Mouse (Mus musculus) small intestine, adult 2 months (tissue): ENCODE measurements at regions not wholly inside any gene's neighbourhood (a gene's known extent, or its start where the extent isn't known, plus 50 kb on each side); places are given as distances from the start of the nearest gene placed in this dataset.
"Not testable (repeated sequence)": the region's sequence is repeated elsewhere in the genome, so short reads cannot be mapped to it uniquely, and the experiment has no call there.

Experiments
- H3K27ac ChIP-seq: fragments of 200-500 bp; 2 replicates; pipeline ENCODE4 v1.5.1; 2012; ENCODE audit warnings: low read depth, low read length, control low read depth, inconsistent platforms; ENCODE audit not compliant: insufficient read depth
- H3K27me3 ChIP-seq: fragments of 200-500 bp; 2 replicates; pipeline ENCODE4 v1.6.1; 2012; ENCODE audit warnings: mild to moderate bottlenecking, moderate library complexity, low read length, inconsistent platforms; ENCODE audit not compliant: control insufficient read depth, insufficient read depth
- H3K36me3 ChIP-seq: fragments of 200-500 bp; 2 replicates; pipeline ENCODE4 v1.6.1; 2012; ENCODE audit warnings: mild to moderate bottlenecking, low read length, control low read depth, inconsistent platforms; ENCODE audit not compliant: control insufficient read depth, insufficient read depth
- H3K4me1 ChIP-seq: fragments of 200-500 bp; 2 replicates; pipeline ENCODE4 v1.6.1; 2012; ENCODE audit warnings: low read length, inconsistent platforms, mixed read lengths; ENCODE audit not compliant: control insufficient read depth, insufficient read depth, insufficient read length
- H3K4me3 ChIP-seq: fragments of 200-500 bp; 2 replicates; pipeline ENCODE4 v1.5.1; 2012; ENCODE audit warnings: low read depth, mild to moderate bottlenecking, control low read depth, inconsistent platforms, low read length, moderate library complexity
- WGBS: fragments of 180-500 bp; shearing (Covaris S2); methylation state at CpG from one replicate; pipeline ENCODE4 v1.1.7; 2018; 5-methylcytosine and 5-hydroxymethylcytosine counted together

DNA sequence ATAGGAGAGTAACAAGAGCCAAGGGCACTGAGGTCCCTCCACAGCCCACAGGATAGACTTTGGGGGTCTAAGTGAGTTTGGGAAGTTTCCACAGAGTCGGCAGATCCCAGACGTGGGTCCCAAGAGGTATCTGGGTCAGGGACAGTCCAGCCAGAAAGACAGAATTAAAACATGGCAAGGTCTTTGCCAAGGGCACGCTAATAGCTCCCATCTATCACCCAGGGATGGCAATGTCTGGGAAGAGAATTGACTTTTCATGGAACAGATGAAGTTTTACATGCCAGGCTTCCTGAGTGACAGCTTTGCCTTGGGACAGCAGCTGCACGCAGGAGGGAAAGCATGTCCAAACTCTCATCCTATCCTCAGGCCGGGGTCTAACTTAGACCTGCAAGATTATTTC is 563.5 kb downstream of the Gm10330 start:
- H3K27me3 ChIP-seq, H3K4me1 ChIP-seq, H3K36me3 ChIP-seq, H3K4me3 ChIP-seq, H3K27ac ChIP-seq: not testable (repeated sequence)
- WGBS: 72% methylated on average over 2 of the region's 5 CpGs

DNA sequence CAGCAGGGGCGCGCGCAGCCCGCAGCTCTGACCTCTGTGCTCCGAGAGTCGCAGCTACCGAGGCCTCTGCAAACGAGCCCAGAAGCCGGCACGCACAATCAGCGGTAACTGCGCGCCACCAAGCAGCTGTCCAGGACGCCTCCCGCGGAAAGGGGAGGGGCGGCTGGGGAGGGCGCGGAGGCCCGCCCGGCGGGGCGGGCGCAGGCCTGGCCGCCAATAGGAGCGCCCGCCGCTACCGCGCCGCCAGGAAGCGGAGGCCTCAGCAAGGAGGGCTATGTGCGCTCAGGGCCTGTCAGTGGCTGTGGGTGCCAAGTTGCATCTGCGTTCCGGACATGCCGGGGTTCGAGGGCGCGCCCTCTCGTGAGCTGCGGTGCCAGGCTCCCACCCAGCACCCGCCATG is 590.5 kb downstream of the Gm10330 start:
- not testable (repeated sequence) for H3K4me1 ChIP-seq, H3K27me3 ChIP-seq, H3K27ac ChIP-seq, H3K36me3 ChIP-seq
- WGBS: 6% methylated on average over 42 of the region's 42 CpGs
- H3K4me3 ChIP-seq: peak overlapping the region; percentile 18; the same call in 1 of the 2 replicates

DNA sequence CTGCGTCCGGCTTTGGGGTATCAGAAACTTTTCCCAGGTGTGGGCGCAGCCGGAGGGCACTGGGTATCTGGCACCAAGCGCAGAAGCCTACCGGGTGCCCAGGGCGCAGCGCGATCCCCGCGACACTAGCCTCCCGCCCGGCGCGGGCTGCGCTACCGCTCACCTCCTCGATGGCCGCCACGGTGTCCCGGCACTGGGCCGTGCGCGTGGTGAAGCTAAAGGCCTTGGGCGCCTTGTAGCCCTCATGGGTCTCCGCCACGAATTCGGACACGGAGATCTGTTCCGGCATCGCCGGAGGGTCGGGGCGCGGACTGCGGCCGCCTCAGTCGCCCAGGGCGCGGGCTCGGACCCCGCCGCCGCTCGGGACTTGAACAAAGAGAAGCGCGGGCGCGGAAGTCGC is 591.0 kb downstream of the Gm10330 start:
- H3K36me3 ChIP-seq, H3K27me3 ChIP-seq, H3K27ac ChIP-seq, H3K4me1 ChIP-seq: not testable (repeated sequence)
- peak overlapping the region; percentile 10; the same call in 1 of the 2 replicates for H3K4me3 ChIP-seq
- WGBS: 10% methylated on average over 43 of the region's 50 CpGs
